Mouse (Mus musculus): ENCODE results near the gene Sema5b.

DNA sequence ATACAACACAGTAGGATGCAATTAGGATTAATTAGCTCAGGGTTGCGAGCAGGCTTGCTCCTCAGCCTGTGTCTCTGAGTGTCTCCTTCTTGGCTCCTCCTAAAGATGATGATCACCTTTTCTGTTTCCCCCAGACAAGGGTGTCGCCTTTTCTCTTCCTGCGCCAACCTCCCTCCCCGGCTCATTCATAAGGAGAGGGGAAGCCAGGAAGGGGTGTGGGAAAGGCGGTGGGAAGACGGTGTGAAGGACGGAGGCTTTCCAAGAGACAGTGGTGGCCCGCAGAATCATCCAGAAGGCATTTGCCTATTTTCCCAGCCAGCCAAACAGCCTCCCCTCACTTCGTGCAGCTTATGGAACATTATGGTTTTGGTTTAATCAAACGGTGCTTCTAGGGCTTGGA lies 1.9 kb upstream of the Sema5b start:
- TF ChIP-seq CTCF (IDR thresholded peaks at IDR 0.05; ENCODE audit: low read depth) = no peak
- TF ChIP-seq EP300 (optimal IDR thresholded peaks at IDR 0.05) = no peak
